Mouse (Mus musculus) erythroid progenitor cell, adult 5-6 weeks (primary cell): ENCODE data around the gene Atp8b3. TPM values are rescaled to one million over a fixed set of nuclear protein-coding genes. Genes with fewer than 3 reads are reported as not detected.
A peak's percentile ranks its signal among the peaks of the same experiment; 100 is the strongest.

Source experiments
- ATAC-seq: replicated peaks from 2 replicates; pipeline ENCODE4 v1.8.0; 2016; ENCODE audit warnings: moderate number of reproducible peaks, mild to moderate bottlenecking, moderate TSS enrichment, inconsistent platforms; ENCODE audit not compliant: poor library complexity, low FRiP score, severe bottlenecking
- total RNA-seq, 2 experiments: library from RNA; stranded (forward) in 1 of 2; stranded (reverse) in 1 of 2; fragments of 150-400 nt in 1 of 2; fragments of 186-747, 209-891 nt in 1 of 2; gene quantifications; 2 replicates each; pipeline versions ENCODE4 v1.2.3 to v1.2.4; 2015 to 2017; ENCODE audit warnings: low replicate concordance in 2 of 2

The Atp8b3 gene
- total RNA-seq, 2 experiments from 2014 or later: not detected

- no peak for ATAC-seq
Measured at GRCm38 (mm10) chr10:80570419-80570818, 31.5 kb upstream of the Atp8b3 start.

GRCm38 (mm10) chr10:80569664-80570066 lies 30.7 kb upstream of the Atp8b3 start:
- ATAC-seq: peak; percentile 77

GRCm38 (mm10) chr10:80568876-80569275 lies 30.0 kb upstream of the Atp8b3 start:
- ATAC-seq: no peak

- peak; percentile 52 for ATAC-seq
Measured at GRCm38 (mm10) chr10:80566375-80567092, 27.6 kb upstream of the Atp8b3 start.

- peak; percentile 84 for ATAC-seq
Measured at GRCm38 (mm10) chr10:80561116-80561944, 22.4 kb upstream of the Atp8b3 start, which contains the start of gene Rexo1. TSS of gene Rexo1 (minus strand) at chr10:80561560.

- no peak for ATAC-seq
Measured at GRCm38 (mm10) chr10:80560621-80561020, 21.7 kb upstream of the Atp8b3 start.

- no peak for ATAC-seq
Measured at GRCm38 (mm10) chr10:80559431-80559830, 20.5 kb upstream of the Atp8b3 start.

- peak; percentile 39; the same call in 1 of the 2 replicates for ATAC-seq
Measured at GRCm38 (mm10) chr10:80557346-80557965, 18.5 kb upstream of the Atp8b3 start.

GRCm38 (mm10) chr10:80553997-80554396 lies 15.1 kb upstream of the Atp8b3 start:
- peak; percentile 31 for ATAC-seq

- ATAC-seq: peak; percentile 88
Measured at GRCm38 (mm10) chr10:80553575-80553974, 14.7 kb upstream of the Atp8b3 start.

- no peak for ATAC-seq
Measured at GRCm38 (mm10) chr10:80552364-80552763, 13.4 kb upstream of the Atp8b3 start.

GRCm38 (mm10) chr10:80549279-80549678 lies 10.4 kb upstream of the Atp8b3 start:
- ATAC-seq: no peak

GRCm38 (mm10) chr10:80548428-80549006 lies 9.6 kb upstream of the Atp8b3 start:
- ATAC-seq: peak; percentile 49

- ATAC-seq: no peak
Measured at GRCm38 (mm10) chr10:80547539-80547938, 8.6 kb upstream of the Atp8b3 start.

GRCm38 (mm10) chr10:80546945-80547344 lies 8.0 kb upstream of the Atp8b3 start:
- ATAC-seq: peak; percentile 70

- ATAC-seq: no peak
Measured at GRCm38 (mm10) chr10:80545590-80545989, 6.7 kb upstream of the Atp8b3 start.

- ATAC-seq: no peak
Measured at GRCm38 (mm10) chr10:80543873-80544272, 4.9 kb upstream of the Atp8b3 start.

- ATAC-seq: no peak
Measured at GRCm38 (mm10) chr10:80539493-80539892, 569 bp upstream of the Atp8b3 start.

GRCm38 (mm10) chr10:80538180-80538579 lies 744 bp downstream of the Atp8b3 start:
- ATAC-seq: no peak

- peak; percentile 22; the same call in 1 of the 2 replicates for ATAC-seq
Measured at GRCm38 (mm10) chr10:80535711-80536110, 3.2 kb downstream of the Atp8b3 start.
